Mouse (Mus musculus) embryonic fibroblast, embryonic 13.5 days (primary cell): ENCODE data around the gene Cops9.

ENCODE experiments used
- CTCF ChIP-seq: IDR thresholded peaks from 2 replicates; pipeline ENCODE4 v1.5.1; 2011; ENCODE audit warnings: mild to moderate bottlenecking, control low read depth, low read length, moderate library complexity, borderline replicate concordance; ENCODE audit not compliant: insufficient read depth
- POLR2A ChIP-seq: IDR thresholded peaks from 2 replicates; pipeline ENCODE4 v1.6.1; 2011; ENCODE audit warnings: low read depth, mild to moderate bottlenecking, control low read depth, low read length, moderate library complexity

DNA sequence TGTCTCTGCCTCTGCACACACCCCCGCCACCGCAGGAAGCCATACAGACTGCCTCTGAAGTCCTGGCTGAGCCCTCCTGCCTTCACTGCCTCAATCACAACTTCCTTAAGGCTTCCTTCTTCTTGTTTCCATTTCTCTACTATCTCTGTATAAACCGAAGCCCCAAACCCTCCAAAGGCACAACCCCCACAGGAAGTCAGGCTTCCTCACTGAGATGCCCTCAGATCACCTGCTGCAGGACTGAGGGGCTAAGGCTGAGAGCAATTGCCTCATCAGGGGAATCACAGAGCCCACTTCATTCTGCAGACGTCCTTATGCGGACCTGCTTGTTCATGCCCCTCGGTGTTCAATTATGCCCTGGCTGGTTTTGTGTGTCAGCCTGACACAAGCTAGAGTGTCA lies 1.4 kb downstream of the Cops9 start:
- TF ChIP-seq POLR2A (no peak), CTCF (no peak)
